Mouse (Mus musculus) left cerebral cortex, adult 18-20 months (tissue): Measurements from ENCODE around the gene Tpra1. TPM values are rescaled to one million over a fixed set of nuclear protein-coding genes. Genes with fewer than 3 reads are reported as not detected.

Source experiments
- DNase-seq, 2 experiments: peaks; one replicate each; pipeline ENCODE4 v3.0.0; 2021 to 2022; ENCODE audit warnings: low spot score in 2 of 2, mixed read lengths in 1 of 2
- total RNA-seq, 2 experiments: library from RNA; stranded (reverse); gene quantifications; 2 replicates each; pipeline ENCODE4 v1.2.3; 2021

Gene Tpra1
- total RNA-seq, 2 experiments from 2014 or later: 45.5 to 47.2 TPM

- DNase-seq: no peak
These were observed 12.5 kb upstream of the Tpra1 start for GRCm38 (mm10) chr6:88889410-88890042.

GRCm38 (mm10) chr6:88890832-88891231 is 11.2 kb upstream of the Tpra1 start:
- DNase-seq: no peak

GRCm38 (mm10) chr6:88893559-88893958 is 8.5 kb upstream of the Tpra1 start:
- peak; percentile 73 to 83 for DNase-seq

- no peak for DNase-seq
These were observed 6.1 kb upstream of the Tpra1 start for GRCm38 (mm10) chr6:88895943-88896342.

GRCm38 (mm10) chr6:88897246-88897645 is 4.8 kb upstream of the Tpra1 start:
- DNase-seq: no peak

- peak; percentile 91 to 92 for DNase-seq
These were observed 3.5 kb upstream of the Tpra1 start, which contains the start of gene Mcm2 for GRCm38 (mm10) chr6:88898534-88899048. Gene Mcm2 (minus strand): TSS chr6:88898780.

GRCm38 (mm10) chr6:88899086-88899485 is 3.0 kb upstream of the Tpra1 start:
- no peak for DNase-seq

- no peak for DNase-seq
These were observed 2.4 kb upstream of the Tpra1 start for GRCm38 (mm10) chr6:88899628-88900027.

GRCm38 (mm10) chr6:88901471-88901870 is 580 bp upstream of the Tpra1 start:
- DNase-seq: no peak

- no peak for DNase-seq
These were observed 1.7 kb downstream of the Tpra1 start for GRCm38 (mm10) chr6:88903708-88904107.

- DNase-seq: no peak
These were observed 2.5 kb downstream of the Tpra1 start for GRCm38 (mm10) chr6:88904456-88904974.

- no peak for DNase-seq
These were observed 3.0 kb downstream of the Tpra1 start for GRCm38 (mm10) chr6:88905042-88905441.

GRCm38 (mm10) chr6:88906369-88907108 is 4.5 kb downstream of the Tpra1 start:
- peak; percentile 42 to 56 for DNase-seq

GRCm38 (mm10) chr6:88909151-88909550 is 7.1 kb downstream of the Tpra1 start:
- DNase-seq: no peak

- DNase-seq: no peak
These were observed 11.0 kb downstream of the Tpra1 start for GRCm38 (mm10) chr6:88913022-88913421.

GRCm38 (mm10) chr6:88913440-88913839 is 11.4 kb downstream of the Tpra1 start:
- DNase-seq: no peak

GRCm38 (mm10) chr6:88914799-88915198 is 12.7 kb downstream of the Tpra1 start:
- no peak for DNase-seq

- DNase-seq: no peak
These were observed 13.5 kb downstream of the Tpra1 start for GRCm38 (mm10) chr6:88915510-88915909.

GRCm38 (mm10) chr6:88916153-88916552 is 14.1 kb downstream of the Tpra1 start:
- DNase-seq: peak in 1 of 2 experiments; percentile 60

GRCm38 (mm10) chr6:88918802-88919201 is 16.8 kb downstream of the Tpra1 start:
- DNase-seq: no peak

- no peak for DNase-seq
These were observed 22.6 kb downstream of the Tpra1 start for GRCm38 (mm10) chr6:88924502-88925275.
